8 mouse cellular contexts compared by ENCODE assay signal in the genomic region with DNA sequence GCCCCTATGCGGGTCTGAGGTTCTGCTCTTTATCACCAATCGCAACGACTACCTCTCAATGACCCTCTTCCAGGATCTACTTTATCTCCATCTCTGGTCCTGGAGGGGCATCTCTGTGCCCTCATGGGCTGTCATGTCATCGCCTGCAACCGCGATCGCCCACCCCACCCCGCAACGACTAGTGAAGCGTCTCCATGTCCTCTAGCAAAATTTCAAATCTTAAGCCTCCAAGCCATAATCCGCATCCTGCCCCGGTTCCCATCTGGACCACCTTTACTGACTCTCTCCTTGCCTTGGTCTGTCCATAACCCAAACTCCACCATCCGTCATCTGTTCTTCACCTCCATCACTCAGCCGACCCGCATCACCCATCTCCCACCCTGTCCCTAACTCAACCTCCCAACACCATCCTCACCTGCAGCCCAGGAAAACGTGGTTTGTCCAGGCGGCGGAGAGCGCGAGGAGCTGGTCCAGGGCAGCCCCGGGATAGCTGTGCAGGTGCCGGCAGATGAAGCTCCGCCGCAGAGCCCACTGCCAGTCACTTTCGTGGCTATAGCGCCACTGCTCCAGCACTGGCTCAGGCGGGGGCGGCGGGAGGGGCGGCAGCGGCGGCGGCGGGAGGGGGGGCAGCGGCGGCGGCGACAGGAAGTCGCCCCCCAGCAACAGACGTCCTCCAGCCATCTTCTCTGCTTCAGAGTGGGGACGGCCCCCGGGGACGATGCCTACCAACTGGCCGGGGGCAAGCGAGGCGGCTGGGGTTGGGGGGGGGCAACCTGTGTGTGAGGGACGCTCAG. TPM values are rescaled to one million over a fixed set of nuclear protein-coding genes. Genes with fewer than 3 reads are reported as not detected.
DNase-seq lines count a peak whose midpoint lies in the region; ATAC-seq and TF ChIP-seq lines count a peak whose summit lies in the region.

A gene (minus strand): TSS at position 579 of the 794 bp plus-strand sequence.

- H3K36me3 ChIP-seq in MEL (ENCODE audit: control insufficient read depth in 1 of 2, insufficient read depth in 2 of 2, low read length in 2 of 2): peaks cover 0 to 16% of the 10 kb centered on the region in 2 experiments; a peak in 2 of 4 replicates
- no peaks in the 10 kb centered on the region for H3K36me3 ChIP-seq in kidney, embryonic 15.5 days
- no peaks in the 10 kb centered on the region for H3K36me3 ChIP-seq in liver, embryonic 13.5 days
- no peaks in the 10 kb centered on the region for H3K36me3 ChIP-seq in neural tube, embryonic 15.5 days

- peak; percentile 24 for DNase-seq in 3T3-L1 (ENCODE audit: low read depth, low spot score)
- DNase-seq in MEL (ENCODE audit: low read depth, low spot score): peak; percentile 29
- peak; percentile 57 to 70 for DNase-seq in cerebellum, postnatal 25 days
- DNase-seq in frontal cortex, postnatal 36 days (ENCODE audit: low spot score in 2 of 2): peak; percentile 22 to 34
- no peak for DNase-seq in liver, embryonic 13.5 days
- DNase-seq in thymus, postnatal 25 days: peak; percentile 55

- TF ChIP-seq EP300 in MEL (IDR thresholded peaks at IDR 0.05; ENCODE audit: low read depth in 1 of 2, low read length in 2 of 2): no peak

- H3K9me3 ChIP-seq in MEL (replicated peaks; ENCODE audit: insufficient read depth, low read length): no peaks in the 10 kb centered on the region
- no peaks in the 10 kb centered on the region for H3K9me3 ChIP-seq in kidney, embryonic 15.5 days (replicated peaks)
- H3K9me3 ChIP-seq in liver, embryonic 13.5 days (replicated peaks): no peaks in the 10 kb centered on the region
- H3K9me3 ChIP-seq in neural tube, embryonic 15.5 days (replicated peaks): no peaks in the 10 kb centered on the region

- H3K4me3 ChIP-seq in MEL (ENCODE audit: control insufficient read depth in 1 of 2, insufficient read depth in 1 of 2, low read depth in 2 of 2, low read length in 2 of 2): peak within 1 kb of the TSS; percentile 78 to 93
- H3K4me3 ChIP-seq in kidney, embryonic 15.5 days (replicated peaks): peak within 1 kb of the TSS; percentile 58
- H3K4me3 ChIP-seq in liver, embryonic 13.5 days (replicated peaks): peak within 1 kb of the TSS; percentile 70
- H3K4me3 ChIP-seq in neural tube, embryonic 15.5 days (replicated peaks): peak within 1 kb of the TSS; percentile 55

- no peaks in the 10 kb centered on the region for H3K27me3 ChIP-seq in MEL (ENCODE audit: control insufficient read depth in 1 of 2, insufficient read depth in 2 of 2, low read length in 2 of 2)
- H3K27me3 ChIP-seq in kidney, embryonic 15.5 days: no peaks in the 10 kb centered on the region
- H3K27me3 ChIP-seq in liver, embryonic 13.5 days: no peaks in the 10 kb centered on the region
- no peaks in the 10 kb centered on the region for H3K27me3 ChIP-seq in neural tube, embryonic 15.5 days (replicated peaks)

- no peak for TF ChIP-seq POLR2A in MEL (IDR thresholded peaks at IDR 0.05; ENCODE audit: control insufficient read depth in 1 of 2, insufficient read depth in 1 of 2, low read depth in 1 of 2, low read length in 2 of 2, poor library complexity in 1 of 2)

- no peak for TF ChIP-seq RAD21 in MEL (IDR thresholded peaks at IDR 0.05; ENCODE audit: low read depth, low read length)

- H3K4me2 ChIP-seq in kidney, embryonic 15.5 days: peak within 1 kb of the TSS; percentile 71
- peak within 1 kb of the TSS; percentile 83 for H3K4me2 ChIP-seq in liver, embryonic 13.5 days
- H3K4me2 ChIP-seq in neural tube, embryonic 15.5 days: peak within 1 kb of the TSS; percentile 55

- peaks cover 34% of the 10 kb centered on the region for H3K79me2 ChIP-seq in MEL (ENCODE audit: control insufficient read depth, insufficient read depth, low read length, poor library complexity)

- peak within 1 kb of the TSS; percentile 87 for H3K27ac ChIP-seq in MEL (ENCODE audit: control insufficient read depth, low read depth, low read length)
- H3K27ac ChIP-seq in kidney, embryonic 15.5 days: peak within 1 kb of the TSS; percentile 66
- H3K27ac ChIP-seq in liver, embryonic 13.5 days: peak within 1 kb of the TSS; percentile 72
- H3K27ac ChIP-seq in neural tube, embryonic 15.5 days (replicated peaks): peak within 1 kb of the TSS; percentile 88

- WGBS in kidney, embryonic 15.5 days: 23% methylated on average over 35 of the region's 47 CpGs
- 11% methylated on average over 38 of the region's 47 CpGs for WGBS in liver, embryonic 13.5 days (ENCODE audit: insufficient replicate concordance)
- WGBS in neural tube, embryonic 15.5 days: 21% methylated on average over 30 of the region's 47 CpGs

- ATAC-seq in kidney, embryonic 15.5 days (replicated peaks; ENCODE audit: low FRiP score): peak; percentile 81
- ATAC-seq in liver, embryonic 13.5 days (ENCODE audit: low read depth): peak; percentile 52
- ATAC-seq in neural tube, embryonic 15.5 days (ENCODE audit: low FRiP score): peak; percentile 86

- H3K4me1 ChIP-seq in MEL (ENCODE audit: control insufficient read depth in 1 of 2, insufficient read depth in 2 of 2, low read length in 2 of 2): peaks cover 3% of the 10 kb centered on the region in 2 experiments; a peak in 3 of 4 replicates
- H3K4me1 ChIP-seq in kidney, embryonic 15.5 days: peaks cover 7% of the 10 kb centered on the region; the same call in 1 of the 2 replicates
- H3K4me1 ChIP-seq in liver, embryonic 13.5 days (replicated peaks): peaks cover 8% of the 10 kb centered on the region
- H3K4me1 ChIP-seq in neural tube, embryonic 15.5 days: no peaks in the 10 kb centered on the region

- TF ChIP-seq CTCF in MEL (IDR thresholded peaks at IDR 0.05 in 2 of 3, conservative IDR thresholded peaks at IDR 0.05 in 1 of 3; ENCODE audit: control insufficient read depth in 1 of 3, insufficient read depth in 1 of 3, low read depth in 2 of 3, low read length in 3 of 3, poor library complexity in 1 of 3, severe bottlenecking in 1 of 3): no peak

- peak within 1 kb of the TSS; percentile 100 for H3K9ac ChIP-seq in MEL (ENCODE audit: control insufficient read depth, low read depth, low read length, poor library complexity, severe bottlenecking)
- H3K9ac ChIP-seq in kidney, embryonic 15.5 days: peak within 1 kb of the TSS; percentile 55
- H3K9ac ChIP-seq in liver, embryonic 13.5 days: peak within 1 kb of the TSS; percentile 79
- peak within 1 kb of the TSS; percentile 66 for H3K9ac ChIP-seq in neural tube, embryonic 15.5 days (replicated peaks)

TF ChIP-seq in MEL, 35 proteins besides CTCF, POLR2A, EP300 and RAD21:
- 0 out of 2 replicates have a peak, but pooled peaks have one; percentile 23 for TF ChIP-seq MAZ (IDR thresholded peaks at IDR 0.05; ENCODE audit: low read depth, low read length)
- no peak for TF ChIP-seq MAX (IDR thresholded peaks at IDR 0.05; ENCODE audit: low read length)
- TF ChIP-seq POLR2AphosphoS5 (IDR thresholded peaks at IDR 0.05; ENCODE audit: borderline replicate concordance, low read depth, low read length): no peak
- no peak for TF ChIP-seq HCFC1 (IDR thresholded peaks at IDR 0.05; ENCODE audit: low read depth, low read length)
- TF ChIP-seq SIN3A (IDR thresholded peaks at IDR 0.05; ENCODE audit: low read length): 0 out of 2 replicates have a peak, but pooled peaks have one; percentile 24

RNA-seq across cellular contexts. Expression of the gene that starts here (rescaled TPM):
- total RNA-seq in MEL (2012; rRNA removed): 9.2 and 9.5 TPM in 2 replicates
- 10 to 100 TPM; 14.1 to 59.3 TPM for polyA plus RNA-seq in MEL (2012; ENCODE audit: insufficient read depth in 1 of 2, insufficient read length in 2 of 2, low read depth in 1 of 2, low replicate concordance in 2 of 2, missing spikeins in 1 of 2)
- 1.3 and 1.7 TPM in 2 replicates for polyA plus RNA-seq in kidney, embryonic 15.5 days (2015; fragmentation: Nextera tagmentation; extraction: Ambion mirVana)
- polyA plus RNA-seq in liver, embryonic 13.5 days (2015; fragmentation: Nextera tagmentation; extraction: Ambion mirVana): 1.1 and 1.4 TPM in 2 replicates
- polyA plus RNA-seq in neural tube, embryonic 15.5 days (2015; fragmentation: Nextera tagmentation; extraction: Ambion mirVana): 18.3 and 19.5 TPM in 2 replicates
